Mouse (Mus musculus): ENCODE measurements around the gene Nf2.

DNA sequence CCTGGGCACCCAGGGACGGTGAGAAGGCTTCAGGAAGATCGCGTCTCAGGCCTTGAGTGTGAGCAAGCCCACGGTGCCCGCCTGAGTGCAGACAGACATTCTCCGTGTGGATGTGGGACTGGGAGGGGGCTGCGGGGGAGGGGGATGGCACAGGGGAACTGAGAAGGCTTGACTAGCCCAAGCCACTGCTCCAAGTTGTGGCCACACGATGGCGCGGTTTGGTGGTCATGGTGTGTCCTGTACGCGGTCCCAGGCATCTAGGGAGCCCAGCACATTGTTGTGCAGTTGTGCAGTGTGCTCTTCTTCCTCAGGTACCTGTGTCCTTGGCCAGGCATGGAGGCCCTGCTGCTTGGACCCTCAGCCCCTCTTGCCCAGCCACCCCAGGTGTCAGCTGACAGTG, 115.2 kb downstream of the Nf2 start:
- no peak for TF ChIP-seq CTCF (IDR thresholded peaks at IDR 0.05; ENCODE audit: extremely low read depth, insufficient read depth, insufficient read length, insufficient replicate concordance)
- no peak for TF ChIP-seq POLR2A (IDR thresholded peaks at IDR 0.05; ENCODE audit: low read depth, low read length)
